Mouse (Mus musculus) spleen, adult 2 months (tissue): ENCODE measurements around the gene Ssxb5.
"Not testable (repeated sequence)": the region's sequence is repeated elsewhere in the genome, so short reads cannot be mapped to it uniquely, and the experiment has no call there.

Source experiments
- CTCF ChIP-seq: fragments of 200-500 bp; IDR thresholded peaks from 2 replicates; pipeline ENCODE4 v1.5.1; 2011; ENCODE audit warnings: mild to moderate bottlenecking, inconsistent platforms; ENCODE audit not compliant: insufficient read depth, insufficient read length, insufficient replicate concordance; ENCODE audit errors: extremely low read depth
- POLR2A ChIP-seq: fragments of 200-500 bp; IDR thresholded peaks from 2 replicates; pipeline ENCODE4 v1.6.1; 2011; ENCODE audit warnings: low read depth, low read length, inconsistent platforms

- not testable (repeated sequence) for TF ChIP-seq POLR2A, CTCF
Observed at GRCm38 (mm10) chrX:8803391-8803790, at the start of gene Ssxb5.
